Mouse (Mus musculus) neural tube, embryonic 15.5 days (tissue): ENCODE results near the gene Tbl3. TPM values are rescaled to one million over a fixed set of nuclear protein-coding genes. Genes with fewer than 3 reads are reported as not detected.
A peak's percentile ranks its signal among the peaks of the same experiment; 100 is the strongest.

Source experiments
- ATAC-seq: fragments of 200-750 bp; cut with Nextera tagmentation; 2 replicates; pipeline ENCODE4 v1.8.0; 2017; ENCODE audit warnings: mild to moderate bottlenecking, moderate TSS enrichment, moderate library complexity; ENCODE audit not compliant: low FRiP score
- H3K27ac ChIP-seq: fragments of 300-500 bp; sonication (generic); replicated peaks from 2 replicates; pipeline ENCODE4 v1.5.1; 2015; ENCODE audit warnings: mild to moderate bottlenecking, inconsistent platforms
- H3K27me3 ChIP-seq: fragments of 300-500 bp; sonication (generic); replicated peaks from 2 replicates; pipeline ENCODE4 v1.6.1; 2015; ENCODE audit warnings: inconsistent platforms
- H3K36me3 ChIP-seq: fragments of 300-500 bp; sonication (generic); 2 replicates; pipeline ENCODE4 v1.6.1; 2015; ENCODE audit warnings: inconsistent platforms
- H3K4me1 ChIP-seq: fragments of 300-500 bp; sonication (generic); 2 replicates; pipeline ENCODE4 v1.6.1; 2015; ENCODE audit warnings: inconsistent platforms
- H3K4me2 ChIP-seq: fragments of 300-500 bp; sonication (generic); 2 replicates; pipeline ENCODE4 v1.6.1; 2015; ENCODE audit warnings: inconsistent platforms, mild to moderate bottlenecking, moderate library complexity
- H3K4me3 ChIP-seq: fragments of 300-500 bp; sonication (generic); replicated peaks from 2 replicates; pipeline ENCODE4 v1.5.1; 2015; ENCODE audit warnings: mild to moderate bottlenecking, inconsistent platforms
- H3K9ac ChIP-seq: fragments of 300-500 bp; sonication (generic); replicated peaks from 2 replicates; pipeline ENCODE4 v1.6.1; 2015; ENCODE audit warnings: mild to moderate bottlenecking, inconsistent platforms
- H3K9me3 ChIP-seq: fragments of 300-500 bp; sonication (generic); replicated peaks from 2 replicates; pipeline ENCODE4 v1.6.1; 2016; ENCODE audit warnings: inconsistent platforms
- WGBS: fragments of 180-500 bp; shearing (Covaris S2); methylation state at CpG from one replicate; pipeline ENCODE4 v1.1.7; 2015; ENCODE audit warnings: mixed read lengths; 5-methylcytosine and 5-hydroxymethylcytosine counted together
- polyA plus RNA-seq: library from polyadenylated mRNA; unstranded; fragments of >200 nt; fragmentation: Nextera tagmentation; extraction: Ambion mirVana; gene quantifications from 2 replicates; pipeline ENCODE4 v1.2.1, GENCODE M21; 2015

Gene Tbl3
- polyA plus RNA-seq, 1 experiment from 2014 or later: 55.6 TPM

- peak overlapping the region; percentile 98 for H3K9ac ChIP-seq
- peak overlapping the region; percentile 95 for H3K4me2 ChIP-seq
- peak overlapping the region; percentile 84 for H3K27ac ChIP-seq
- no peaks in the 10 kb centered on the region for H3K9me3 ChIP-seq
- peak; percentile 69 for ATAC-seq
- peak overlapping the region; percentile 84 for H3K4me3 ChIP-seq
- WGBS: under 1% methylated on average over 34 of the region's 35 CpGs
- peaks cover 13% of the 10 kb centered on the region for H3K27me3 ChIP-seq
- H3K36me3 ChIP-seq: no peaks in the 10 kb centered on the region
- peaks cover 30% of the 10 kb centered on the region for H3K4me1 ChIP-seq
Observed at GRCm38 (mm10) chr17:24649581-24650069, 57.8 kb downstream of the Tbl3 start.

- Histone ChIP-seq H3K27ac (peak overlapping the region; percentile 84; the same call in 1 of the 2 replicates), H3K36me3 (no peaks in the 10 kb centered on the region), H3K27me3 (peaks cover 13% of the 10 kb centered on the region), H3K9me3 (no peaks in the 10 kb centered on the region), H3K4me1 (peaks cover 25% of the 10 kb centered on the region), H3K4me2 (peak overlapping the region; percentile 95), H3K9ac (peak overlapping the region; percentile 98), H3K4me3 (peak overlapping the region; percentile 84)
- 70% methylated on average over 10 of the region's 10 CpGs for WGBS
- ATAC-seq: no peak
Observed at GRCm38 (mm10) chr17:24648731-24649377, 58.6 kb downstream of the Tbl3 start.

Other genes with a start within 250 kb of the Tbl3 start
- 46.3 and 49.5 TPM in 2 replicates for gene E4f1, start 237.3 kb downstream of the Tbl3 start, polyA plus RNA-seq
- gene Pgp, start 237.3 kb downstream of the Tbl3 start, polyA plus RNA-seq: 76.1 and 79.7 TPM in 2 replicates
- gene Bricd5, start 233.8 kb downstream of the Tbl3 start, polyA plus RNA-seq: 0.73 TPM in 1 of 2 replicates, not detected in the other
- 29.5 and 33.1 TPM in 2 replicates for gene Mlst8, start 228.6 kb downstream of the Tbl3 start, polyA plus RNA-seq
- 42.7 and 53.4 TPM in 2 replicates for gene Caskin1, start 219.1 kb downstream of the Tbl3 start, polyA plus RNA-seq
- 83.2 and 89.4 TPM in 2 replicates for gene Traf7, start 179.7 kb downstream of the Tbl3 start, polyA plus RNA-seq
- 6.1 and 9.1 TPM in 2 replicates for gene Rab26, start 173.4 kb downstream of the Tbl3 start, polyA plus RNA-seq
- 31.2 and 31.7 TPM in 2 replicates for gene Pkd1, start 157.8 kb downstream of the Tbl3 start, polyA plus RNA-seq
- gene Tsc2, start 75.0 kb downstream of the Tbl3 start, polyA plus RNA-seq: 60.6 and 68.8 TPM in 2 replicates
- 8.3 and 10.0 TPM in 2 replicates for gene Nthl1, start 75.0 kb downstream of the Tbl3 start, polyA plus RNA-seq
- 60.2 and 65.7 TPM in 2 replicates for gene Slc9a3r2, start 57.3 kb downstream of the Tbl3 start, polyA plus RNA-seq
- gene Npw, start 49.2 kb downstream of the Tbl3 start, polyA plus RNA-seq: 0.42 and 0.51 TPM in 2 replicates
- 19.2 and 20.5 TPM in 2 replicates for gene Zfp598, start 38.0 kb downstream of the Tbl3 start, polyA plus RNA-seq
- gene Syngr3, start 17.7 kb downstream of the Tbl3 start, polyA plus RNA-seq: 214 and 242 TPM in 2 replicates
- 36.5 and 37.9 TPM in 2 replicates for gene Gfer, start 11.5 kb downstream of the Tbl3 start, polyA plus RNA-seq
- 1.9 and 3.9 TPM in 2 replicates for gene Noxo1, start 11.4 kb downstream of the Tbl3 start, polyA plus RNA-seq
- gene Rnf151, start 10.4 kb upstream of the Tbl3 start, polyA plus RNA-seq: 0.15 TPM in 1 of 2 replicates, not detected in the other
- gene Rps2, start 10.5 kb upstream of the Tbl3 start, polyA plus RNA-seq: 729 and 914 TPM in 2 replicates
- gene Ndufb10, start 16.8 kb upstream of the Tbl3 start, polyA plus RNA-seq: 302 and 304 TPM in 2 replicates
- gene Rpl3l, start 20.2 kb upstream of the Tbl3 start, polyA plus RNA-seq: 0.10 and 0.19 TPM in 2 replicates
- 23.2 and 24.4 TPM in 2 replicates for gene Msrb1, start 29.0 kb upstream of the Tbl3 start, polyA plus RNA-seq
- 0.37 and 0.38 TPM in 2 replicates for gene Hs3st6, start 45.3 kb upstream of the Tbl3 start, polyA plus RNA-seq
- gene Meiob, start 96.6 kb upstream of the Tbl3 start, polyA plus RNA-seq: not detected in 2 replicates
- 74.7 and 78.9 TPM in 2 replicates for gene Hagh, start 132.5 kb upstream of the Tbl3 start, polyA plus RNA-seq
- 26.0 and 26.4 TPM in 2 replicates for gene Fahd1, start 142.7 kb upstream of the Tbl3 start, polyA plus RNA-seq
- gene Igfals, start 158.3 kb upstream of the Tbl3 start, polyA plus RNA-seq: 0.06 and 0.78 TPM in 2 replicates
- gene Nubp2, start 178.7 kb upstream of the Tbl3 start, polyA plus RNA-seq: 63.2 and 68.9 TPM in 2 replicates
- 77.6 and 84.2 TPM in 2 replicates for gene Spsb3, start 179.0 kb upstream of the Tbl3 start, polyA plus RNA-seq
- 27.9 and 31.3 TPM in 2 replicates for gene Eme2, start 187.4 kb upstream of the Tbl3 start, polyA plus RNA-seq
- gene Mrps34, start 187.5 kb upstream of the Tbl3 start, polyA plus RNA-seq: 89.0 and 89.5 TPM in 2 replicates
- 92.9 and 105 TPM in 2 replicates for gene Nme3, start 188.8 kb upstream of the Tbl3 start, polyA plus RNA-seq
- gene Mapk8ip3, start 229.3 kb upstream of the Tbl3 start, polyA plus RNA-seq: 82.3 and 87.2 TPM in 2 replicates